Mouse (Mus musculus) kidney, adult 2 months (tissue): ENCODE results near the gene Itgb1.

Source experiments
- CTCF ChIP-seq: fragments of 200-500 bp; conservative IDR thresholded peaks from 2 replicates; pipeline ENCODE4 v1.5.1; 2011; ENCODE audit warnings: low read depth, mild to moderate bottlenecking, control low read depth, low read length, moderate library complexity, mixed read lengths; ENCODE audit not compliant: insufficient read depth, insufficient read length
- POLR2A ChIP-seq: fragments of 200-500 bp; IDR thresholded peaks from one replicate; pipeline ENCODE4 v1.6.1; 2011; ENCODE audit warnings: low read depth, low read length, control low read depth

- TF ChIP-seq CTCF: no peak
- no peak for TF ChIP-seq POLR2A
Measured at GRCm38 (mm10) chr8:128650331-128650855, 35.1 kb upstream of the Itgb1 start.
